Mouse (Mus musculus) v-Abl transformed pro-B cells (cell line): ENCODE measurements around the gene Vdr.

Experiments
- in situ Hi-C, 2 experiments: fragments of 400-800 bp; cut with MboI; formaldehyde crosslinking; loops; one replicate each; pipeline ENCODE4 v1.15.1; 2025; ENCODE audit not compliant: unreplicated experiment in 2 of 2

The Vdr gene

DNA sequence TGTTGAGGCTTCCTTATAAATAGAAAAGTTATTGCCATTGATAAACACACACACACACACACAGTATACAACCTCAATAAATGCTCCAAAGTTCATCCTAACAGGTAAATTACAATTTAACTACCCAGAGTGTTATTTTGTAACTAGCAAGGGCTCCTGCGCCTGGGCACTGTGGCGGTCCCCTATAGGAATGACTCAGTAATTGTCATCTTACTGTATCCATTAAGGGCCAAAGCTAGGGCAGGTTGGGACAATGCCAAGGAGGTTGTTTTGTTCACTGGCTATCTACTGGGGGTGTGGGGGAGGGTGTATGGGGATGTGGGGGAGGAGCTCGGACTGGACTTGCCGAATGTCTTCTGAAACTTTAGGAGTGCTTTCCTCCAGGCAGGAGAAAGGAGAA is 16.6 kb upstream of the Vdr start:
- in situ Hi-C loops = no loop called here

DNA sequence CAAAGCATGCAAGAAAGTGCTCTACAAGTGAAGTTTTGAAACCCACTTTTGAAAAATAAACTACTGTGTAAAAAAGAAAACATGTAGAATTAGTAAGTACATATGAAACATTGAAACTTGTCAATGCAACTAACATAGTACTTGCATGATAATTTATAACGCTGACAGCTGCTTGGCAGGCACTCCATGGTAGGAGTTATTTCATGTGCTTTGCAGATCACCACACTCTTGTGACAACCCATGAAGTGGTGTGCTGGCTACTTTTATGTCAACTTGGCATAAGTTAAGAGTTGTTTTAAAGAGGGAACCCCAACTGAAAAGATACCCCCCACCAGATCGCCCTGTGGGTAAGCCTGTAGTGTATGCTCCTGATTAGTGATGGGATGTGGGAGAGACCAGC is 12.0 kb upstream of the Vdr start:
- in situ Hi-C loops = no loop called here

DNA sequence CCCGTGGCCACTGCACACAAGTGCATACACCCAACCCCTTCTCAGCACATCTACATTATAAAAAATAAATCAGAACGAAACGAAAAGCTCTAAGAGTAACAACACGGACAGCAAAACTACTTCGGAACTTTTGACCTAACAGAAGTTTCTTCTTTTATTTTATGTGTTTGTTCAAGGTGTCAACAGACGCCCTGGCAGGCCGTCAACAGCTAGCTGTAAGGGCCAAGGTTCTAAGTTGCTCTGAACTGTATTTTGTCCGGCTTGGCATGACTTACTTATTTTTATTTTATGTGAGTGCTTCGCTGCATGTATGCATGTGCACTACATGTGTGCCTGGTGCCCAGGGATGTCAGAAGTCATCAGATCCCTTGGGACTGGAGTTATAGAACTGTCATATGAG is 11.4 kb upstream of the Vdr start:
- in situ Hi-C loops = no loop called here

GRCm38 (mm10) chr15:97920306-97920705 is 9.9 kb upstream of the Vdr start:
- in situ Hi-C loops = no loop called here

DNA sequence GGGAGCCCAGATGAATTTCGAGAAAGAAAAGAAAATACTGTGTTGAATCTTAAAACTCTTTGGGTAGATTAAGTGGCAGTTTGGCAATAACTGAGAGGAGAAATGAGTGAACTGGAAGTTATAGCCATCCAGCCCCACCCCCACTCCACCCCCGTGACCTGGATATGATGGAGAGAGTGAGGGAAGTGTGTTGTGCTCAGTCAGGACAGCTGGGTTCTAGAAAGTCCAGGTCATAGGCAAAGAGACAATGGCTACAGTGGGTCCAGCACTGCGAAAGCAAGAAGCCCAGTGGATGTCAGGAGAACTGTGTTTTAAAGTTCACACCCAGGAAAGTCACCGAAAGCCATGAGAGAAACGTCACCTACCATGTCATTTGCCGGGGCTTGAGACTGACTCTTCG is 8.8 kb upstream of the Vdr start:
- in situ Hi-C loops = no loop called here

DNA sequence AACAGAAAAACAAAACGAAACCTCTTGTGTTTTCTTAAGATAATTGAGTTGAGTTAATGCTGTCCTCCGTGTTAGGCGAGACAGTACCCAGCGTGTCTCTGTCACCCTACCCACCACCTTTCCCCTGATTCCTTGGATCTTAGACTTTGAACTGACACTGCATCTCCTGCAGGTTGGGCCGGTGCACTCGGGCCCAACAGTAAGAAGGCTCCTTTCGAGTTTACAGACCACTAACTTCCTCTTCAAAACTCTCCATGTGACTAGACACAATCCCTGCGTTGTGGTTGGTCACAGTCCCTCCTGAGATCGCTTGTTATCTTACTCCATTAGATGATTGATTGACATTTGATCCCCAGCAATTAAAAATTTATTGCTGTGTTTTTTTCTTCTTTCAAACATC is 7.6 kb upstream of the Vdr start:
- in situ Hi-C loops = no loop called here

GRCm38 (mm10) chr15:97914331-97914747 is 3.9 kb upstream of the Vdr start:
- in situ Hi-C loops = no loop called here

DNA sequence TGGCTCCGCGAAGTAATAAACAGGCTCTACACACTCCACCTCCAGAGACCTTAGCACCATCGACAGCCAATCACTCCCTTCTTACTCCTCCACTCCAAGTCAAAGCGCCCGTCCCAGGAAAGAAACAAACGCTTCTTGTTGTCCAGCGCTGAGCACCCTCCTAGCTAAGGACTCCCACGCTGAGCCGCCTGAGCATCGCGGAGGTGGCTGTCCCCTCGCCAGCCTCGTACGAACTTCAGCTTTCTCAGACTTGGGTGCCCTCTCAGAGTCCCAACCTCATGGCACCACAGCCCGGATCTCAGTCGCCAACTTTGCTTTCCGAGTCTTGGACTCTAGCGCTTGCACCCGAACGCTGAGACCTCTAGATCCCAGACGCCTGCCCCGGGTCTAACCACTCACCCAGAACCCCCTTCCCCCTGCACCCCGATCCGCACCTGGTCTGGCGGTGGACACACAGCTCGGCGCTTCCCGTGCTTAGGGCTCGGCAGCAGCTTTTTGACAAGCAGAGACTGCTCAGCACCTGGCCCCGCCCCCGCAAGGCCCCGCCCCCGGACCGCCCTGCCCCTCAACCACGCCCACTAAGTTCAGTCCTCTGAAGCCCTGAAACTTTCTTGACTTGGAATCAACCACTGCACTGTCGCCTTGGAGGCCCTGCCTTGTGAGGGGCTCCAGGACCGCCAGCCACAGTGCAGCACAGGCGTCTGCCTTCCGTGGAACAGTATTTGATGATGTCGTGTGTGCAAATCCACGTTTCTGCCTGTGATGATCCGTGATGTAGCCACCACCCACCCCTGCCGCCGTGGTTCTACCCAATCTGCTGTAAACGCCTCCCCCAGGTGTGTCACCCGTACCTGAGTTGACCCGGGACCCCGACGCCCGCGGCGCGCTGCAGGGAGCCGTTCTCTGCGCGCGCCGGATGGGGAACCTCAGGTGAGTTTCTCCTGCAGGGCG is 2.4 kb downstream of the Vdr start:
- in situ Hi-C loops = loop anchor here (5.0 kb wide), 1 partner anchor 34 kb away; no protein-coding TSS in a partner anchor

GRCm38 (mm10) chr15:97907202-97907601 is 3.2 kb downstream of the Vdr start:
- in situ Hi-C loops = loop anchor here (5.0 kb wide), 1 partner anchor 35 kb away; no protein-coding TSS in a partner anchor

- in situ Hi-C loops = loop anchor here (5.0 kb wide), 1 partner anchor 37 kb away; no protein-coding TSS in a partner anchor
Measured at GRCm38 (mm10) chr15:97905281-97905680, 5.1 kb downstream of the Vdr start.

DNA sequence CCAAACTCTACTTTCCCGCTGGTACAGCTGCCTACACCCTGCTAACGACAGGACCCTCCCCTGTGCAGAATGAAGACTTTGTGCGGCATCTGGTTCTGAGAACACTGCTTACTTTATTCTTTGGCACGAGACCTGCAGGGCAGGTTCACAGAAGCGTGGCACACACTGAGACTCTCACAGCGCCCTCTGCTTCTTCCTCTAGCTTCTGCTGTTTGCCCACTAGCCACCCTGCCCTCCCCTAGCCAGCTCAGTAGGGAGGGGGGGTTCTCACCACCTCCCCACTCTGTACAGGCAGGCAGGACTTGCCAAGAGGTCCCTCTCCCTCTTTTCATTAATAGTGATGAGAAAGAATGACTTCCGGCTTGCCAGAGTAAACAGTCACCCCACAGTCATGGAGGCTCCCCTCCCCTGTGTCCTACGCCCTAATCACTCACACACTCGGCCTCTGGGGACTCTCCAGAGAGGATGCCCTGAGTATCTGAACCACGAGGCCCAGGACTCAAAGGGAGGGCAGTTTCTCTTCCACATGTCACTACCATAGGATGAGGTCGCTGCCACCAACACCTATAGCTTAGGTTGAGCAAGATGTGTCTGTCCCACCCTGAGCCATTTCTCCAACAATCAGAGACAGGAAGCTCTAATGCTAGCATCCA is 6.0 kb downstream of the Vdr start:
- in situ Hi-C loops = no loop called here

DNA sequence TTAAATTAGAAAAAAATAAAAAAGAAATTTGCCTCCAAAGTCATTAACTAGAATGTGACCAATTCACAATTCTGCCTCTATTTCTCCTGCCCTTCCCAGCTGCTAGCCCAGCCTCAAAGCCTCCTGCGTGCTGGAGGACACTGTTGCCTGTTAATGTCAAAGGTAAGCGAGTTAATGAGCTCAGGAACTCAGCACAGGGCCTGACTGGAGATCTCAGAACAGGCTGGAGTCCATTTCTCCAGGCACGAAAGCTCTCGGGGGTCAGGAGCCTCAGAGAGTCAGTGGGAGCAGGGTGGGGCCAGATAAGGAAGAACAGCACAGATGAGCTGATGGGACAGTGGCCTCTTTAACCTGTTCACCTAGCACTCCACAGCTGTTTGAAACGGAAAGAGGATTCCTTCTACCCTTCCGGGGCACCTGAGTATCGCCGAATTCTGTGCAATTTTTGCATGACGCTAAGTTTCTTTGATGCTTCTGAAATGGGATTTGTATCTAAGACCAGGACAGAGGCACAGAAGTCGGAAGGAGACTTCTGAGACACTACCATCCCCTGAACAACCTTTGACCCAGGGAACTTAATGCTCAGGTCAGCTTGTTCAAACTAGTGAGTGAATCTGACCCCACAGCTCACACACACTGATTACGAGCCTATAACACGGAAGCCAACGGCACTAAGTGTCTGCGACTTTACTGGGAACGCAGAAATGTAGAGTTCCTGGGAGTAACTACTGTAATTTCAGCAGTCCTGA is 7.0 kb downstream of the Vdr start:
- in situ Hi-C loops = no loop called here

- in situ Hi-C loops = no loop called here
Measured at GRCm38 (mm10) chr15:97900991-97901390, 9.4 kb downstream of the Vdr start.

GRCm38 (mm10) chr15:97900336-97900912 is 10.0 kb downstream of the Vdr start:
- in situ Hi-C loops = no loop called here

GRCm38 (mm10) chr15:97899714-97900113 is 10.7 kb downstream of the Vdr start:
- in situ Hi-C loops = no loop called here

DNA sequence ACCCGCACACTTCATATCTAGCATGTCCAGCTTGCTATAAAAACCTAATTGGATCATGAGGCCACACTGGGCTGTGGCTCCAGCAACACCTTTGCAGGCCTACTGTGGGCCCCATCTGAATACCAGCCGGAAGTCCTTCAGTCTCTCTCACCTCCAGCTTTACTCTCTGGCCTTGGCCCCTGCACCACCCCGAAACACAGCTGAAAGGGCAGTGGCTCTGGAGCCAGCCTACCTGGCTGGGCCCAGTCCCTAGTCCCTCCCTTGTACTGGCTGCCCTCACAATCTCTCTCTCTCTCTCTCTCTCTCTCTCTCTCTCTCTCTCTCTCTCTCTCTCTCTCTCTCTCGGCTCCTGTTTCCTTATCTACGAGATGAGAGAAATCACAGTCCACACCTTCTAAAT is 11.6 kb downstream of the Vdr start:
- in situ Hi-C loops = no loop called here

DNA sequence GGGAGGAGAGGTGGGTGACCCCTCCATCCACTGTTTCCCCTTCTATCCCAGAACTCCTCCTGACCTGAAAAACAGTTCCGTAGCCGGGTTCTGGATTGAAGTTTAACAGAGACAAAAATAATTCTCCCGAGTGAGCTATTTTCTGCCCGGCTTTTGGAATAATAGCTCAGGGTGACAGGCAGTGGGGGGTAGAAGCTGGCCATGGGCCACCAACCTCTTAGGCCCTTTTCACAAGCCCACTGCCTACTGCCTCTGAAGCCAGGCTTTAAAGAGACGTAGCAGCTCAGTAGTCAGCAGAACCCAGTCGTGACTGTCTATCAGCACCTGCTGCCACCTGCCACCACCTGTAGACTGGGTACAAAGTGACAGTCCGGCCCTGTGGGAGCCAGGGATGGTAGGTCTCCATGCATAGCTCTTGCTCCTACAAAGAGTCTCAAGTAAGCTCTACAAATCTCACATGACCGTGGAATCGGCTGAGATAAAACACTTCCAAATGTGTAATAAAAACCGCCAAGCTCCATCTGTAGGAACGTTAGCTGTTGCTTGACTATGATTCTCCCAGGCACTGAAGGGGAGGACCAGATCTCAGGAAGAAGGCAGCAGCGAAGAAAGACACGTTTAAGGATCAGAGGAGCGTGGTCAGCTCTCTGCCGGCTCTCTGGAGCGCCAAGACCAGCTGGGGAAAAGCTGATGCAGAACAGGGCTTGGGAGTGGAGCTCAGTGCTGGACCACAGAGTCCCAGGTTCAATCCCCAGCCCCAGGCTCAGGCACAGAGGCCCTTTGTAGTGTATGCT is 13.4 kb downstream of the Vdr start:
- in situ Hi-C loops = no loop called here

- in situ Hi-C loops = no loop called here
Measured at GRCm38 (mm10) chr15:97896347-97896746, 14.1 kb downstream of the Vdr start.

- in situ Hi-C loops = no loop called here
Measured at GRCm38 (mm10) chr15:97895847-97896246, 14.6 kb downstream of the Vdr start.

- in situ Hi-C loops = no loop called here
Measured at GRCm38 (mm10) chr15:97892506-97892905, 17.9 kb downstream of the Vdr start.
